8 mouse cellular contexts compared by ENCODE assay signal in genomic region chr3:103801631-103802531, GRCm38 (mm10). TPM values are rescaled to one million over a fixed set of nuclear protein-coding genes. Genes with fewer than 3 reads are reported as not detected.
DNase-seq lines count a peak whose midpoint lies in the region; TF ChIP-seq lines count a peak whose summit lies in the region.

No protein-coding gene starts in this region.

- peak overlapping the region; percentile 96 for H3K27ac ChIP-seq in layer of hippocampus, adult 2 months

- peak overlapping the region; percentile 22 for H3K4me3 ChIP-seq in layer of hippocampus, adult 2 months

- intact Hi-C loops in heart, postnatal 25 days (cut with DNase I), result loop anchor here (1.0 to 5.0 kb wide), 2 partner anchors 11 to 35 kb away; partner anchors contain the start of gene Hipk1

- peak; percentile 74 for DNase-seq in CD4-positive, CD25-positive, alpha-beta regulatory T cell, adult 2 months (ENCODE audit: low read depth, low spot score)
- peak; percentile 55 for DNase-seq in adrenal gland, postnatal 25 days
- peak; percentile 98 for DNase-seq in fat pad, adult 2 months (ENCODE audit: extremely low read depth, low read depth, low spot score)
- DNase-seq in heart, postnatal 25 days (ENCODE audit: low spot score), result peak; percentile 86
- peak; percentile 52 to 67 for DNase-seq in layer of hippocampus, adult 2 months (ENCODE audit: low spot score in 2 of 2)
- DNase-seq in lung, adult 18-20 months, result peak; percentile 89 to 93
- peak; percentile 94 for DNase-seq in skeletal muscle tissue, adult 2 months (ENCODE audit: low read depth, low spot score)
- DNase-seq in retina, embryonic 14.5 days (ENCODE audit: low spot score), result no peak

- no peak for TF ChIP-seq CTCF in layer of hippocampus, adult 2 months (conservative IDR thresholded peaks at IDR 0.05)

RNA-seq across cellular contexts. Expression of gene Dclre1b, which starts 7.4 kb away (rescaled TPM):
- total RNA-seq in adrenal gland, postnatal 25 days (2021), result 11.3 and 13.4 TPM in 2 replicates
- 1 to 10 TPM; 7.3 to 8.6 TPM for total RNA-seq in heart, postnatal 25 days (2021)
- 1 to 10 TPM; 9.8 to 10.0 TPM for total RNA-seq in layer of hippocampus, adult 2 months (2021)

RNA-seq across cellular contexts. Expression of gene Ap4b1, which starts 7.4 kb away (rescaled TPM):
- total RNA-seq in adrenal gland, postnatal 25 days (2021), result 19.6 and 23.5 TPM in 2 replicates
- total RNA-seq in heart, postnatal 25 days (2021), result 10 to 100 TPM; 11.7 to 14.9 TPM
- 10 to 100 TPM; 12.7 to 13.3 TPM for total RNA-seq in layer of hippocampus, adult 2 months (2021)

RNA-seq across cellular contexts. Expression of gene Gm43064, which starts 7.5 kb away (rescaled TPM):
- total RNA-seq in adrenal gland, postnatal 25 days (2021), result 0.21 TPM in 1 of 2 replicates, not detected in the other
- total RNA-seq in heart, postnatal 25 days (2021), result not detected
- total RNA-seq in layer of hippocampus, adult 2 months (2021), result under 1 TPM; 0.27 to 0.31 TPM

RNA-seq across cellular contexts. Expression of gene Hipk1, which starts 10.5 kb away (rescaled TPM):
- total RNA-seq in adrenal gland, postnatal 25 days (2021), result 135 and 139 TPM in 2 replicates
- 100 to 1,000 TPM in 1 of 2 experiments, 10 to 100 TPM in 1; 90.0 to 101 TPM for total RNA-seq in heart, postnatal 25 days (2021)
- 100 to 1,000 TPM; 128 to 134 TPM for total RNA-seq in layer of hippocampus, adult 2 months (2021)

RNA-seq across cellular contexts. Expression of gene Bcl2l15, which starts 30.5 kb away (rescaled TPM):
- total RNA-seq in adrenal gland, postnatal 25 days (2021), result 0.70 TPM in 1 of 2 replicates, not detected in the other
- not detected for total RNA-seq in heart, postnatal 25 days (2021)
- total RNA-seq in layer of hippocampus, adult 2 months (2021), result 1 to 10 TPM; 1.5 to 2.0 TPM
